Mouse (Mus musculus): Measurements from ENCODE around the gene Amigo3. TPM values are rescaled to one million over a fixed set of nuclear protein-coding genes. Genes with fewer than 3 reads are reported as not detected.

The Amigo3 gene
- polyA plus RNA-seq, 1 experiment from 2014 or later: 1.4 TPM

GRCm38 (mm10) chr9:108049561-108050251 lies 3.3 kb upstream of the Amigo3 start:
- H3K4me2 ChIP-seq (ENCODE audit: low read length): peak overlapping the region; percentile 81
- H3K27me3 ChIP-seq (ENCODE audit: insufficient read depth, low read length): no peaks in the 10 kb centered on the region
- peak overlapping the region; percentile 67 for H3K27ac ChIP-seq
- H3K4me3 ChIP-seq (replicated peaks; ENCODE audit: low read depth, low read length): peak overlapping the region; percentile 55
- 40% methylated on average over 15 of the region's 15 CpGs for WGBS
- H3K36me3 ChIP-seq (ENCODE audit: insufficient read depth, low read length): peaks cover 30% of the 10 kb centered on the region; the same call in 1 of the 2 replicates
- peaks cover 14% of the 10 kb centered on the region; the same call in 1 of the 2 replicates for H3K4me1 ChIP-seq (replicated peaks; ENCODE audit: insufficient read depth, low read length)
- no peak for TF ChIP-seq CTCF (IDR thresholded peaks at IDR 0.05; ENCODE audit: low read depth)
- H3K9ac ChIP-seq (ENCODE audit: low read depth, low read length): peak overlapping the region; percentile 65
- no peaks in the 10 kb centered on the region for H3K9me3 ChIP-seq (replicated peaks; ENCODE audit: low read length)
- DNase-seq (ENCODE audit: low spot score) (no peak), ATAC-seq (replicated peaks; ENCODE audit: low FRiP score, low read depth) (peak; percentile 8; the same call in 1 of the 2 replicates)

- ATAC-seq (replicated peaks; ENCODE audit: low FRiP score, low read depth): no peak
- 93% methylated on average over 15 of the region's 15 CpGs for WGBS
- H3K9me3 ChIP-seq (replicated peaks; ENCODE audit: low read length): no peaks in the 10 kb centered on the region
- TF ChIP-seq CTCF (IDR thresholded peaks at IDR 0.05; ENCODE audit: low read depth): no peak
- H3K4me3 ChIP-seq (replicated peaks; ENCODE audit: low read depth, low read length): no peak overlapping the region
- no peak overlapping the region for H3K4me2 ChIP-seq (ENCODE audit: low read length)
- no peak overlapping the region for H3K9ac ChIP-seq (ENCODE audit: low read depth, low read length)
- no peak for DNase-seq (ENCODE audit: low spot score)
- no peaks in the 10 kb centered on the region for H3K27me3 ChIP-seq (ENCODE audit: insufficient read depth, low read length)
- H3K36me3 ChIP-seq (ENCODE audit: insufficient read depth, low read length): peaks cover 28% of the 10 kb centered on the region
- H3K4me1 ChIP-seq (replicated peaks; ENCODE audit: insufficient read depth, low read length): peaks cover 14% of the 10 kb centered on the region; the same call in 1 of the 2 replicates
- H3K27ac ChIP-seq: no peak overlapping the region
Observed at GRCm38 (mm10) chr9:108051184-108051930, 1.6 kb upstream of the Amigo3 start.

- Histone ChIP-seq H3K27me3 (ENCODE audit: insufficient read depth, low read length) (no peaks in the 10 kb centered on the region), H3K27ac (no peak overlapping the region), H3K4me2 (ENCODE audit: low read length) (no peak overlapping the region), H3K9me3 (replicated peaks; ENCODE audit: low read length) (no peaks in the 10 kb centered on the region), H3K4me3 (replicated peaks; ENCODE audit: low read depth, low read length) (no peak overlapping the region), H3K36me3 (ENCODE audit: insufficient read depth, low read length) (peaks cover 26% of the 10 kb centered on the region), H3K9ac (ENCODE audit: low read depth, low read length) (no peak overlapping the region), H3K4me1 (replicated peaks; ENCODE audit: insufficient read depth, low read length) (peaks cover 14% of the 10 kb centered on the region; the same call in 1 of the 2 replicates)
- no peak for ATAC-seq (replicated peaks; ENCODE audit: low FRiP score, low read depth)
- no peak for DNase-seq (ENCODE audit: low spot score)
- 85% methylated on average over 4 of the region's 4 CpGs for WGBS
- TF ChIP-seq CTCF (IDR thresholded peaks at IDR 0.05; ENCODE audit: low read depth): no peak
Observed at GRCm38 (mm10) chr9:108051931-108052220, 1.1 kb upstream of the Amigo3 start.

- Histone ChIP-seq H3K27me3 (ENCODE audit: insufficient read depth, low read length) (no peaks in the 10 kb centered on the region), H3K4me3 (replicated peaks; ENCODE audit: low read depth, low read length) (no peak overlapping the region), H3K4me1 (replicated peaks; ENCODE audit: insufficient read depth, low read length) (peaks cover 14% of the 10 kb centered on the region; the same call in 1 of the 2 replicates), H3K27ac (no peak overlapping the region), H3K9ac (ENCODE audit: low read depth, low read length) (no peak overlapping the region), H3K4me2 (ENCODE audit: low read length) (no peak overlapping the region), H3K9me3 (replicated peaks; ENCODE audit: low read length) (no peaks in the 10 kb centered on the region), H3K36me3 (ENCODE audit: insufficient read depth, low read length) (peaks cover 27% of the 10 kb centered on the region)
- TF ChIP-seq CTCF (IDR thresholded peaks at IDR 0.05; ENCODE audit: low read depth): no peak
- WGBS: 69% methylated on average over 7 of the region's 7 CpGs
- no peak for DNase-seq (ENCODE audit: low spot score)
- ATAC-seq (replicated peaks; ENCODE audit: low FRiP score, low read depth): no peak
Observed at GRCm38 (mm10) chr9:108052411-108052810, 548 bp upstream of the Amigo3 start.

- no peak overlapping the region for H3K4me3 ChIP-seq (replicated peaks; ENCODE audit: low read depth, low read length)
- TF ChIP-seq CTCF (IDR thresholded peaks at IDR 0.05; ENCODE audit: low read depth): no peak
- DNase-seq (ENCODE audit: low spot score) (no peak), ATAC-seq (replicated peaks; ENCODE audit: low FRiP score, low read depth) (no peak)
- no peaks in the 10 kb centered on the region for H3K9me3 ChIP-seq (replicated peaks; ENCODE audit: low read length)
- H3K4me2 ChIP-seq (ENCODE audit: low read length): no peak overlapping the region
- H3K4me1 ChIP-seq (replicated peaks; ENCODE audit: insufficient read depth, low read length): peaks cover 9% of the 10 kb centered on the region; the same call in 1 of the 2 replicates
- H3K36me3 ChIP-seq (ENCODE audit: insufficient read depth, low read length): peaks cover 39% of the 10 kb centered on the region
- no peak overlapping the region; the same call in 1 of the 2 replicates for H3K27ac ChIP-seq
- H3K27me3 ChIP-seq (ENCODE audit: insufficient read depth, low read length): no peaks in the 10 kb centered on the region
- no peak overlapping the region for H3K9ac ChIP-seq (ENCODE audit: low read depth, low read length)
- WGBS: 90% methylated on average over 15 of the region's 15 CpGs
Observed at GRCm38 (mm10) chr9:108053665-108054225, 786 bp downstream of the Amigo3 start.

GRCm38 (mm10) chr9:108054331-108055040 lies 1.5 kb downstream of the Amigo3 start:
- no peak for ATAC-seq (replicated peaks; ENCODE audit: low FRiP score, low read depth)
- Histone ChIP-seq H3K36me3 (ENCODE audit: insufficient read depth, low read length) (peaks cover 46% of the 10 kb centered on the region), H3K27me3 (ENCODE audit: insufficient read depth, low read length) (no peaks in the 10 kb centered on the region)

More at GRCm38 (mm10) chr9:108054331-108055040, 1.5 kb downstream of the Amigo3 start:
- no peak overlapping the region for H3K4me2 ChIP-seq (ENCODE audit: low read length)
- no peak overlapping the region for H3K27ac ChIP-seq
- 90% methylated on average over 22 of the region's 22 CpGs for WGBS
- H3K4me3 ChIP-seq (replicated peaks; ENCODE audit: low read depth, low read length): no peak overlapping the region
- peaks cover 8% of the 10 kb centered on the region; the same call in 1 of the 2 replicates for H3K4me1 ChIP-seq (replicated peaks; ENCODE audit: insufficient read depth, low read length)
- TF ChIP-seq CTCF (IDR thresholded peaks at IDR 0.05; ENCODE audit: low read depth): no peak
- no peak overlapping the region for H3K9ac ChIP-seq (ENCODE audit: low read depth, low read length)
- no peaks in the 10 kb centered on the region for H3K9me3 ChIP-seq (replicated peaks; ENCODE audit: low read length)
- DNase-seq (ENCODE audit: low spot score): no peak
